Mouse (Mus musculus) liver, postnatal 0 days (tissue): ENCODE measurements around the gene Ttll8.

ENCODE experiments used
- CTCF ChIP-seq: sonication (generic); IDR thresholded peaks from 2 replicates; pipeline ENCODE4 v1.5.1; 2016; ENCODE audit warnings: antibody characterized with exemption, low read depth
- EP300 ChIP-seq: IDR thresholded peaks from 2 replicates; pipeline ENCODE4 v1.6.1; 2016; ENCODE audit warnings: antibody characterized with exemption, low read depth, mild to moderate bottlenecking

- TF ChIP-seq CTCF (no peak), EP300 (no peak)
These were observed 72.8 kb downstream of the Ttll8 start for GRCm38 (mm10) chr15:88881253-88882044.
